Mouse (Mus musculus): ENCODE data around the gene Cavin1. TPM values are rescaled to one million over a fixed set of nuclear protein-coding genes. Genes with fewer than 3 reads are reported as not detected.

Gene Cavin1
- total RNA-seq (2017): 9.8 and 13.4 TPM in 2 replicates

DNA sequence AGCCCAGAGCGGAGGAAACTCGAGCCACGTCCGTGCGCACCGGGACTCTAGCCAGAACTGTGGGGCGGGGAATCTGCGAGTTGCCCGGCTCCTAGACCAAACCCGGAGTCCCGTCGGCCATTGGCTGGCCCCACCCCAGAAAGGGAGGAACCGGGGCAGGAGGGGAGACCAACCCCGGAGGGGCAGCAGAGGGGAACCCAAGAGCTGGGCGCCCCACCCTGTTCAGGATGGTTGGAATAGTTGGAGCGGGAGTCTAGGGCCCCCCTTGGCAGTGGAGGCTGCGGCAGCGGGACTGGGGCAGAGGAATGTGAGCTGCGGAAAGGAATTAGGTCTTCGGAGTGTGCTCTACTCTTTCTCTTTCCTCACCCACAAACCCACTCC, at the start of gene Cavin1:
Gene Cavin1, minus strand, starts transcription at position 331 of the 381 bp plus-strand sequence.
- ATAC-seq (replicated peaks in 1 of 2; ENCODE audit: insufficient read depth in 1 of 2, low FRiP score in 2 of 2, low TSS enrichment in 1 of 2, low read depth in 1 of 2, poor library complexity in 2 of 2, severe bottlenecking in 2 of 2): peak; percentile 70 to 74

DNA sequence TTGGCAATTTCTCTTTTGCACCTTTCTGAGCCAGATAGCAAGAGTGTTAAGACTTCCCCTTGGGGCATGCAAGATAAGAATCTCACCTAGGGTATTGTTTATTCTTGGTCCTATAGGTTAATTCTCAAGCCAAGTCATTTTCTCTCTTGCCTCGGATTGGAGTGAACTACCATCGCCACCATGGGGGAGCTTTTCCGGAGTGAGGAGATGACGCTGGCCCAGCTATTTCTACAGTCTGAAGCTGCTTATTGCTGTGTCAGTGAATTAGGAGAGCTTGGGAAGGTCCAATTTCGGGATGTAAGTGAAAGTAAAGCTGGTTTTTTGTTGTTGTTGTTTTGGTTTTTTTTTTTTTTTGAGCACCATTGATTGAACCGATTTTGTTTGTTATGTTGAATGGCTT, 41.0 kb upstream of the Cavin1 start:
- ATAC-seq (replicated peaks in 1 of 2; ENCODE audit: insufficient read depth in 1 of 2, low FRiP score in 2 of 2, low TSS enrichment in 1 of 2, low read depth in 1 of 2, poor library complexity in 2 of 2, severe bottlenecking in 2 of 2): no peak

DNA sequence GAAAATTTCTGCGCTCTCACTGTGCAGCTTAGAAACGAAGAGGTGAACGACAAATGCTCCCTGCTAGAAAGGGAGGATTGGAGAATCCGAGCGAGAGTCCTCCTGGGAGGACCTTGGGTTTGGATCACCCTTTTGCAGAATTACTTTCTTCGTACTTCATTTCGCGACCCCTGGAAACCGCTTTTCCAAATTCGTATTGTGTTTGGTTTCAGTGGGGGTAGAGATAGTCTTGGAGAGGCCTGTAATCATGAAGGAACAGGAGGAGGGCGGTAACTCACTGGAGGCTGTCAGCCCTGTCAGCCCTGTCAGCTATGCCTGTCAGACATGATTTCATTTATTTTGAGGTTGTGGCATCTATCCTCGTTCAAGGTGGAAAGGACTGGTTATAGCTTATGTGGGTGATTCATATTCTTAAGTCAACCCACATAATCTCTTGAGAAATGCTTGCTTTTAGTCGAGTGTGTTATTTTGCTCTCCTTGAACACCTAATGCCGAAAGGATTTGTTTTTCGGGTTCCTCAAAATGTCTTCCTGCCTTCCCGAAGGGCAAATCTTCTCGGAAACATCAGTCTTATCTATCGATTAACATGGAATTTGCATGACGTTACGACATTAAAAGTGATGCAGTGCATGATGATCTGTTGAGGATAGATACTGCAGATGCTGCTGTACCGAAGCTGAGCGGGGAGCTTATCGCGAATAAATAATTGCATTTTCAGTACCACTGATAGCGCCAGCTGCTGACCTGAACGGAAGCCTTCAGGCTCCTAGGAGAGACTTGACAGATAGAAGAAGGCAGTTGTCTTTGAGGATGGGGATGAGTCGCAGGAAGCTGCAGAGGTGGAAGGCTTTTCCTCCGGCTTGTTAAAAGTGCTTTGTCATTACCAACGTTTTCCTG, 39.4 kb upstream of the Cavin1 start:
- 0 out of 4 replicates have a peak, but pooled peaks of 1 of the 2 experiments have one; percentile 16 for ATAC-seq (replicated peaks in 1 of 2; ENCODE audit: insufficient read depth in 1 of 2, low FRiP score in 2 of 2, low TSS enrichment in 1 of 2, low read depth in 1 of 2, poor library complexity in 2 of 2, severe bottlenecking in 2 of 2)

DNA sequence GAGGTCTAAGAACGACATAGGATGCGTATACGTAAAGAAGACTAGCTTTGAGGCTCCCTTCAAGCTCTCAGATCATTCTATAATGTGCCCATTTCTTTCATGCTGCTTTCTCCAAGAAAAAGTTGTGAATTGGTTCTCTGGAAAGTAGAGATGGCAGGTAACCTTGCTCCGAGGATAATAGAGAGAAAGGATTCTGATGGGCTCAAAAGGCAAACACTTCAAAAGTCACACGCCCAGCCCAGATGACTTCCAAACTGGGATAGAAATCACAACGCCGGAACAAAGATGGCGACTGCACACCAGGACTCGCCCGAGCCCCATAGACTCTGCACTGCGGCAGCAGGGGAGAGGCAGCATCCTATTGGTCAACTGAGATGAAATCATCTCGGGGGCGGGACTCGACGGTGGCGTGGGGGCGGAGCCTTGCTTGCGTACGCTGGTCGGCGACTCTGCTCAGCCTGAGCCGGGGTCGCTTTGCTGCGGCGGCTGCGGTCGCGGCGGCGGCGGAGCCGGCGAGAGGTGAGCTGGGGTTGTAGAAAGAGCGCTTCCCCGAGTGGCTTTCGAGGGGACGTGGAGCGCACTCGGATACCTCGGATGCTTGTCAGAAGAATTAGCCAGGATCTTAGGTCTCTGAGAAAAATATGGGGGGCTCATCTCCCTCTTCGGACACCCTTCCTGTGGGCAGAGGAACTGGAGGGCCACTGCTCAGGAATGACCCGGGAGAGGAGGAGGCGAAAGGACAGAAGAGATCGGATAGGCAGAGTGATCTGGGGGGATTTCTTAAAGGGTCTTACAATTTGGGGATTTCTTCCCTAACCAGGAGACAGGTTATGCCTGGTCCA, 38.6 kb upstream of the Cavin1 start, which contains the start of gene Atp6v0a1:
Gene Atp6v0a1, plus strand, starts transcription at position 407 of the 842 bp plus-strand sequence.
- ATAC-seq (replicated peaks in 1 of 2; ENCODE audit: insufficient read depth in 1 of 2, low FRiP score in 2 of 2, low TSS enrichment in 1 of 2, low read depth in 1 of 2, poor library complexity in 2 of 2, severe bottlenecking in 2 of 2): peak; percentile 95 to 98

DNA sequence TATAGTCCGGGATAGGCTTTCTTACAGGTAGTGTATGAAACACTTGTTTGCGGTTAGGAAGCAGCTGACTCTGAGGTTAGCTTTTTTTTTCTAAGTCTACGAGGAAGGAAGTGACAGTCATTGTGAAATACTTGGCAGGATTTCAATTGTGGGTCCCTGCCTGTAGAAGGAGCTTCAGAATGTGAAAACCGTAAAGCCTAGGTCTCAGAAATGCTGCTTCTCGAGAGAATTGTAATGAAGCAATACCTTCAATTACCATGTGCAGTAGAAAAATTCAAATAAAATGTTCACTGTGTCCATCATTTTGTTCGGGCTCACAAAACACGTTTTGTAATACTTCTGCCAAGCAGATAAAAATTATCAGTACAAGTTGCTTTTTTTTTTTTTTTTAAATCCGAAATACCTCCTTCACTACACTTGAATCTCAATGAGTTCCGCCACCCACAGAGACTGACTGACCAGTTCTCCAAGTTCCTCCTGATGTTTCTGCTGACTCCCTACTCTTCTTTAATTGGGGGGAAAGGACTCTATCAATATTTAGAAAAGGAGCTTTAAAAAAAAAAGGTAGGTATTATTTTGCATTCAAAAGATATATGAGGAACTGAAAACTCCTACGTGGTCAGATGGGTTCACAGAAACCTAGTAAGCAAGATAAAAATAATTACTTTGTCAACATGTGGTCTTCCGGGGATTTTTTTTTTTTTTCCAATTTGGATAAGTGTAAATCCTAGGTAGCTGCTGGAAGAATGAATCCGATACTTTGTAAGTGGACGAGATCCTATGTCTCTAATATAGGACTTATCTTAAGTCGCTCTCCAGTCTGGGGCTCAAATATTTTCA, 37.7 kb upstream of the Cavin1 start:
- peak; percentile 60 to 68 for ATAC-seq (replicated peaks in 1 of 2; ENCODE audit: insufficient read depth in 1 of 2, low FRiP score in 2 of 2, low TSS enrichment in 1 of 2, low read depth in 1 of 2, poor library complexity in 2 of 2, severe bottlenecking in 2 of 2)

DNA sequence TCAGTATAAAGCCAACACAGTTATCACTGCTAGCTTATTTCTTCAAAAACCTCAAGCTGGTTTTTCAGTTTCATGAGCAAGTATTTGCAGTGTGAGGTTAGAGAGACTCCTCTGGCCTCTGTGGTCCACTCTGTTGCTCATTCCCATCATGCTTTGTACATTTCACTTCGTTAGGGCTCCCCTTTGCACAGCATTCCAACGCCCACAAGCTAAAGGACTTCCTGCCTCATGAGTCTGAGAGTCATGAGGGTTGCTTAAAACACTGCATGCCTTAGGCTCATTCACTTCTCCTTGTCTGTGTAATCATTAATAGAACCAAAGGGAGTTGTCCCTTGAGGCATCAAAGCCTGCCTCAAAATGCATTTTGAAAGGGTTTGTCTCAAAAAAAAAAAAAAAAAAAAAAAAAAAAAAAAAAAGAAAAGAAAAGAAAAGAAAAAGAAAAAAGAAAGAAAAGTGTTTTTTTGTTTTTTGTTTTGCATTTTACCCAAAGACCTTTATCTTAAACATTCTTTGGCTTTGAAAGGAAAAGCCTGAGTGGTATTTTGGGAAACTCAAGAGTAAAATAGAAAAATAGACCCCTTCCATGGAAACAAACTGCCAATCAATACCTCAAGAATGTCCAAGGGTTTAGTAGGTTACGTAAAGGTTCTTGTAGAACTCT, 32.5 kb upstream of the Cavin1 start:
- 0 out of 4 replicates have a peak, but pooled peaks of 1 of the 2 experiments have one; percentile 25 for ATAC-seq (replicated peaks in 1 of 2; ENCODE audit: insufficient read depth in 1 of 2, low FRiP score in 2 of 2, low TSS enrichment in 1 of 2, low read depth in 1 of 2, poor library complexity in 2 of 2, severe bottlenecking in 2 of 2)

DNA sequence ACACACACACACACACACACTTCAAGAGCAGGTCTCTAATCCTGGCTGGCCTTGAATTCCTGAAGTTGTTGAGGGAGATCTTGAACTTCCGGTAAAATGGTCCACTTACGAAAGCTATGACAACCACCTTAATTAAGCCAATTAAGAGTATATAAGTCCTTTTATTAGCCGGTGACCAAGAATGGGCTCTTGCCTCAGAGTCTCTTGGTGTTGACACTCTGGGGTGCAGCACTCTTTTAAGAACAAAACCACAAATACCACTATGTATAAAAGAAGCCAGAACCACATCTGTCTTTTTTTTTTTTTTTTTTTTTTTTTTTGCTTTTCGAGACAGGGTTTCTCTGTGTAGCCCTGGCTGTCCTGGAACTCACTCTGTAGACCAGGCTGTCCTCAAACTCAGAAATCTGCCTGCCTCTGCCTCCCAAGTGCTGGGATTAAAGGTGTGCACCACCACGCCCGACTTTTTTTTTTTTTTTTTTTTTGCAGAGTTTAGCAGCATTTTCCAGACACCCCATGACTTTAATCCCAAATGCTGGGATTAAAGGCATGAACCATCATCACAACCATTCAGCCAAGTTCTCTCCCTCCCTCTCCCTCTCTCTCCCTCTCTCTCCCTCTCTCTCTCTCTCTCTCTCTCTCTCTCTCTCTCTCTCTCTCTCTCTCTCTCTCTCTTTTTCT, 31.3 kb upstream of the Cavin1 start:
- ATAC-seq (replicated peaks in 1 of 2; ENCODE audit: insufficient read depth in 1 of 2, low FRiP score in 2 of 2, low TSS enrichment in 1 of 2, low read depth in 1 of 2, poor library complexity in 2 of 2, severe bottlenecking in 2 of 2): peak in 1 of 2 experiments; percentile 53; a peak in 1 of 4 replicates

DNA sequence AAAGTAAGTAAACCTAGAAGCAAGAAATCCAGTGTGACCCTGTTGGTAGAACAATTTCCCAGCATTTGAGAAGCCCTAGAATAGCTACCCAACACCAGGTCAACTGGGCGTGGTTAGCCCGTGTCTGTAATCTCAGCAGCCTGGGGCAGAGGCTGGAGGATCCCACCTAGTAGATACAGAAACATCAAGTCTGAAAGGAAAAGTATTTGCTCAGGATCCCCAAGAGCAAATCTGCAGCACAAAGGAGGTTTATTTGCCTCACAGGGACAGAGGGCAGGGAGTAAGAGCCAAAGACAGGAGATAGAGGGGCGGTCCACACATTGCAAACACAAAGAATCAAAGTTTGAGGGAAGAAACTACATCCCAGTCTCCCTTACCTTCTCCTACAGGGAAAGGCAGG, 28.6 kb upstream of the Cavin1 start:
- no peak for ATAC-seq (replicated peaks in 1 of 2; ENCODE audit: insufficient read depth in 1 of 2, low FRiP score in 2 of 2, low TSS enrichment in 1 of 2, low read depth in 1 of 2, poor library complexity in 2 of 2, severe bottlenecking in 2 of 2)

DNA sequence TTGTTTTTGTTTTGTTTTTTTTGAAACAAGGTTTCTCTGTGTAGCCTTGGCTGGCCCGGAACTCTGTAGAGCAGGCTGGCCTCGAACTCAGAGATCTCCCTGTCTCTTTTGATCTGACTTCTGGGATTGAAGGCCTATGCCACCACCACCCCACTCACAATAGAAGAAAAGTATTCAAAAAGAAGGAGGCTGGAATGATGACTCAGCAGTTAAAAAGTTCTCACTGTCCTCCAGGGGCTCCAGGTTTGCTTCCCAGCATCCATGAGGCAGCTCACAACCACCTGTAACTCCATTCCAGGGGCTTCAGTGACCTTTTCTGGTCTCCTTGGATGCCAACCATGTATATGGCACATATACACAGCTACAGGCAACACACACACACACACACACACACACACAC, 28.1 kb upstream of the Cavin1 start:
- no peak for ATAC-seq (replicated peaks in 1 of 2; ENCODE audit: insufficient read depth in 1 of 2, low FRiP score in 2 of 2, low TSS enrichment in 1 of 2, low read depth in 1 of 2, poor library complexity in 2 of 2, severe bottlenecking in 2 of 2)

DNA sequence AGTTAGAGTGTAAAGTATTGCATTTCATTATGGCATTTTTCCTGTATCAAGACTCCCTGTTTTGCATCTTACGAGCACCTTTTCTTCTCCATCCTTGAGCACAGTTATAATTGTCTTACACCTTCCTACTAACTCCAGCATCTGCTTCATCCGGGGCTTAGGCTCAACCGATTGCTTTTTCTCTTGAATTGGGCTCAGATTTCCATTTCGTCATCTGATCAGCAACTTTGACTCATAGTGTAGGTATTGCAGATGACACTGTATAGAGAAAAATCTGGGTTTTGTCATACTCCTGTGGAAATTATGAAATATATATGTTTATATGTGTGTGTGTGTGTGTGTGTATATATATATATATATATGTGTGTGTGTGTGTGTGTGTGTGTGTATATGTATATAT, 25.8 kb upstream of the Cavin1 start:
- ATAC-seq (replicated peaks in 1 of 2; ENCODE audit: insufficient read depth in 1 of 2, low FRiP score in 2 of 2, low TSS enrichment in 1 of 2, low read depth in 1 of 2, poor library complexity in 2 of 2, severe bottlenecking in 2 of 2): no peak

DNA sequence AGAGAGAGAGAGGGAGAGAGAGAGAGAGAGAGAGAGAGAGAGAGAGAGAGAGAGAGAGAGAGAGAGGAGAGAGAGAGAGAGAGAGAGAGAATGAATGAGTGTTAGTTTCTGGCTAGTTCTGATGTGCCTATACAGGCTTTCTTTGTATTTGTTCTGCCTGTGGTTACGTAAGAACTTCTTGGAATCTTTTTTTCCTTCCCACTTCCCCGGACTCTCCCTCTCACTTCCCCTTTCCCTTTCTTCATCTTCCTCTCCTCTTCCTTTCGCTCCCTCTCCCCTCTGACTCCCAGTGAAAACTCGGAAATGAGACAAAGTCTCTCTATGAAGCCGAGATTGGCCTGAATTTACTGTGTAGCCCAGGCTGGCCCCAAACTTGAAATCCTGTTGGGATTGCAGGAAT, 24.0 kb upstream of the Cavin1 start:
- no peak for ATAC-seq (replicated peaks in 1 of 2; ENCODE audit: insufficient read depth in 1 of 2, low FRiP score in 2 of 2, low TSS enrichment in 1 of 2, low read depth in 1 of 2, poor library complexity in 2 of 2, severe bottlenecking in 2 of 2)

DNA sequence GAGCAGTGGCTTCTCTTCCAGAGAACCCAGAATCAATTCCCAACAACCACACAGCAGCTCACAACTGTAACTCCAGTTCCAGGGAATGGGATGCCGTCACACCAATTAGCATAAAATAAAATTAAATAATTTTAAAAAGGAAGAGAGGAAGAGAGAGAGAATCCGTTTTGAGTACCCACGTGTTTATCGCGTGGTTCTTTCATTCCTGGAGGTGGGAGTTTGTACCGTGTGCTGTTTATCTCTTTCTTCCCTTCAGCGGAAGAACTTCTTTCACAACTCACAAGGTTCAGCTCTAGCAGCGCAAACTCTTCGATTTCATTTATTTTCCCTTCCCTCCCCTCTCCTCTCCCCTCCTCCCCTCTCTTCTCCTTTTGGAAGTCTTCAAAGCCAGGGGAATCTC, 23.5 kb upstream of the Cavin1 start:
- ATAC-seq (replicated peaks in 1 of 2; ENCODE audit: insufficient read depth in 1 of 2, low FRiP score in 2 of 2, low TSS enrichment in 1 of 2, low read depth in 1 of 2, poor library complexity in 2 of 2, severe bottlenecking in 2 of 2): no peak

DNA sequence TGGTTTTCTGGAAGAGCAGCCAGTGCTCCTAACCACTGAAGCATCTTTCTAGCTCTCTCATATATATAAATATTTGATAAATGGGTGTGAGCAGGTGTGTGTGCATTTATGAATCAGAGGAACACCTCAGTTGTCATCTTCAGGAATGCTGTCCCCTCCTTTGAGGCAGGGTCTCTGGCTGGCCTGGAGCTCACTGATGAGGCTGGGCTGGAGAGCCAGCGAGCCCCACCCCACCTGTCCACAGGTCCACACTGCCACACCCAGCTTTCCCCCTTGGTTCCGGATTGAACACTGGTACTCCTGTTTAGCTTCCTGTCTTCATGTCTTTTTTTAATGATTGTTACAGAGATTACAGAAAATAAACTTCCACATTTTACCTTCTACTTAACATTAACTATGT, 22.8 kb upstream of the Cavin1 start:
- ATAC-seq (replicated peaks in 1 of 2; ENCODE audit: insufficient read depth in 1 of 2, low FRiP score in 2 of 2, low TSS enrichment in 1 of 2, low read depth in 1 of 2, poor library complexity in 2 of 2, severe bottlenecking in 2 of 2): no peak

DNA sequence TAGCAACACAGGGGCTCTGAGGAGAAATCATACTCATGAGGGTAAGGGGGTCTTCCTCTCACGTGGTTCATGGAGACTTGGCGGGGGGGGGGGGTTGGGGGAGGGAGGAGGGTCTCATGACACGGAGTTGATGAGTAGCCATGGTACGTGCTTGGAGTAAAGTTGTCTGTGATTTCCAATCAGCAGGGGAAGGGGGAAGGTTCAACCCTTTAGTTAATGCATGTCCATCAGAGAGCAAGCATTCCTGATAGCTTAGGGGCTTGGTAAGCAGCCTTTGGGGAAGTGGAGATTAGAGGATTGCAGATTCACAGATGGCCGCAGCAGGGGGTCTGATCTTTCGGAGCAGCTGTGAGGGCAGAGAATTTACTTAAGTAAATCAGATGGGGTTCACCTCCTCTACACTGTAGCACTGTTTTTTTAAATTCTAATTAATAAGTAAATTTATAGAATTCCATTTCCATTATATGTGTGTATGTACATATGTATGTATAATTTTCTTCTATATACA, 20.4 kb upstream of the Cavin1 start:
- ATAC-seq (replicated peaks in 1 of 2; ENCODE audit: insufficient read depth in 1 of 2, low FRiP score in 2 of 2, low TSS enrichment in 1 of 2, low read depth in 1 of 2, poor library complexity in 2 of 2, severe bottlenecking in 2 of 2): no peak

DNA sequence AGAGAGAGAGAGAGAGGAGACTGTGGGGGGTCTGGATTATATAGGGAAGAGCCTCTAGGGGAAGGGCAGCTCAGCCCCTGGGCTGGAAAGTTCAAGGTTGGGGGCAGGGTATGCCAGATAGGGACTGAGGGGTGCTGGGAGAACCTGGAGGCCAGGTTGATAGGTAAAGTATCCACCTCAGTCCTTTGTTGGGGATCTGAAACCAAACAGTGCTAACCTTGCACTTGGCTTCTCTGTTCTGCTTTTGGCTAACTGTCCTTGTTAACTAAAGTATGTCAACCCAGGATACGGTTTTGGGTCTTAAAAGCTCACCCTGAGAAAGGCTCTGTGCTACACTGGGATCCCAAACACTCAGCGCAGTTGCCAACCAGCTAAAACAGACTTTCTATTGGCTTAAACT, 19.0 kb upstream of the Cavin1 start:
- ATAC-seq (replicated peaks in 1 of 2; ENCODE audit: insufficient read depth in 1 of 2, low FRiP score in 2 of 2, low TSS enrichment in 1 of 2, low read depth in 1 of 2, poor library complexity in 2 of 2, severe bottlenecking in 2 of 2): no peak

DNA sequence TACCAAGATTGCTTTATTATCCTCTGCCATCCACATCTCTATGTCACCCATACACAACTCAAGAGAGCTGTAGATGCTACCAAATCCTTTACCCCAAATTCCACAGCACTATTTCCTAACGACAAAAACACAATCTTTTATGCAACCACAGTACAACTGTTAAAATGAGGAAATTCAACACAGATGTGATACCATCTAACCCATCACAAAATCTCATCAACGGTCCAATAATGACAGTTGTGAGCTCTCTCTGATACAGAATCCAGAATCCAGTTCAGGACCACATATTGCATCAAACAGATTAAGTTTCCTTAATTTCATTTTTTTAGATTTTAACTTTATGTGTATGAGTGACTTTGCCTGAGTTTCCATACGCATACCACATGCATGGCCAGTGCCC, 18.0 kb upstream of the Cavin1 start:
- ATAC-seq (replicated peaks in 1 of 2; ENCODE audit: insufficient read depth in 1 of 2, low FRiP score in 2 of 2, low TSS enrichment in 1 of 2, low read depth in 1 of 2, poor library complexity in 2 of 2, severe bottlenecking in 2 of 2): no peak
